Mouse (Mus musculus) midbrain, embryonic 11.5 days (tissue): ENCODE results near the gene Dgat2. TPM values are rescaled to one million over a fixed set of nuclear protein-coding genes. Genes with fewer than 3 reads are reported as not detected.
A peak's percentile ranks its signal among the peaks of the same experiment; 100 is the strongest.

ENCODE experiments used
- ATAC-seq: fragments of 200-750 bp; cut with Nextera tagmentation; 2 replicates; pipeline ENCODE4 v1.8.0; 2017; ENCODE audit warnings: moderate TSS enrichment, moderate library complexity; ENCODE audit not compliant: low FRiP score
- DNase-seq: peaks from one replicate; pipeline ENCODE4 v3.0.0; 2015; ENCODE audit warnings: low spot score; ENCODE audit errors: missing footprints
- H3K27ac ChIP-seq: fragments of 300-500 bp; sonication (generic); 2 replicates; pipeline ENCODE4 v1.5.1; 2014; ENCODE audit warnings: low read depth, low read length
- H3K27me3 ChIP-seq: fragments of 300-500 bp; sonication (generic); 2 replicates; pipeline ENCODE4 v1.6.1; 2014; ENCODE audit warnings: mild to moderate bottlenecking, low read length, moderate library complexity, mixed read lengths; ENCODE audit not compliant: control insufficient read depth, insufficient read depth
- H3K36me3 ChIP-seq: fragments of 300-500 bp; sonication (generic); 2 replicates; pipeline ENCODE4 v1.6.1; 2014; ENCODE audit warnings: mild to moderate bottlenecking, low read length, moderate library complexity, mixed read lengths; ENCODE audit not compliant: control insufficient read depth, insufficient read depth
- H3K4me1 ChIP-seq: fragments of 300-500 bp; sonication (generic); 2 replicates; pipeline ENCODE4 v1.6.1; 2014; ENCODE audit warnings: low read length; ENCODE audit not compliant: control insufficient read depth, insufficient read depth
- H3K4me2 ChIP-seq: fragments of 300-500 bp; sonication (generic); 2 replicates; pipeline ENCODE4 v1.6.1; 2014; ENCODE audit warnings: mild to moderate bottlenecking, moderate library complexity
- H3K4me3 ChIP-seq: fragments of 300-500 bp; sonication (generic); 2 replicates; pipeline ENCODE4 v1.5.1; 2014; ENCODE audit warnings: low read depth, low read length
- H3K9ac ChIP-seq: fragments of 300-500 bp; sonication (generic); 2 replicates; pipeline ENCODE4 v1.6.1; 2014; ENCODE audit warnings: low read length
- H3K9me3 ChIP-seq: fragments of 300-500 bp; sonication (generic); 2 replicates; pipeline ENCODE4 v1.6.1; 2016; ENCODE audit warnings: low read length; ENCODE audit not compliant: control insufficient read depth
- WGBS: fragments of 180-500 bp; shearing (Covaris S2); extraction: QIAGEN DNeasy Blood & Tissue Kit; methylation state at CpG from one replicate; pipeline ENCODE4 v1.1.7; 2014; 5-methylcytosine and 5-hydroxymethylcytosine counted together
- polyA plus RNA-seq: library from polyadenylated mRNA; unstranded; fragments of >200 nt; fragmentation: Nextera tagmentation; extraction: Ambion mirVana; gene quantifications from 2 replicates; pipeline ENCODE4 v1.2.1, GENCODE M21; 2014

The Dgat2 gene
- polyA plus RNA-seq, 1 experiment from 2014 or later, result 9.8 TPM

GRCm38 (mm10) chr7:99183751-99184150 is 1.2 kb upstream of the Dgat2 start:
- Histone ChIP-seq H3K36me3 (no peaks in the 10 kb centered on the region), H3K4me3 (no peak overlapping the region), H3K4me2 (no peak overlapping the region), H3K27ac (no peak overlapping the region), H3K4me1 (no peaks in the 10 kb centered on the region; the same call in 1 of the 2 replicates), H3K9ac (no peak overlapping the region), H3K9me3 (no peaks in the 10 kb centered on the region), H3K27me3 (peaks cover 13% of the 10 kb centered on the region; the same call in 1 of the 2 replicates)
- peak; percentile 54 for DNase-seq
- WGBS, result 65% methylated on average over 6 of the region's 6 CpGs
- ATAC-seq, result no peak

GRCm38 (mm10) chr7:99181619-99182431 is 694 bp downstream of the Dgat2 start:
- WGBS, result 22% methylated on average over 14 of the region's 14 CpGs
- peaks cover 13% of the 10 kb centered on the region; the same call in 1 of the 2 replicates for H3K27me3 ChIP-seq
- H3K4me3 ChIP-seq, result peak overlapping the region; percentile 46
- peak overlapping the region; percentile 58 for H3K9ac ChIP-seq
- H3K36me3 ChIP-seq, result no peaks in the 10 kb centered on the region
- ATAC-seq (no peak), DNase-seq (no peak)
- no peak overlapping the region for H3K27ac ChIP-seq
- H3K4me1 ChIP-seq, result no peaks in the 10 kb centered on the region; the same call in 1 of the 2 replicates
- H3K4me2 ChIP-seq, result peak overlapping the region; percentile 79
- no peaks in the 10 kb centered on the region for H3K9me3 ChIP-seq

- Histone ChIP-seq H3K36me3 (no peaks in the 10 kb centered on the region), H3K9me3 (no peaks in the 10 kb centered on the region), H3K4me3 (no peak overlapping the region), H3K4me1 (no peaks in the 10 kb centered on the region; the same call in 1 of the 2 replicates), H3K4me2 (no peak overlapping the region), H3K9ac (no peak overlapping the region), H3K27me3 (peaks cover 13% of the 10 kb centered on the region; the same call in 1 of the 2 replicates), H3K27ac (no peak overlapping the region)
- ATAC-seq, result no peak
- WGBS, result 83% methylated on average over 1 of the region's 1 CpGs
- DNase-seq, result no peak
These were observed 2.4 kb downstream of the Dgat2 start for GRCm38 (mm10) chr7:99180162-99180561.

GRCm38 (mm10) chr7:99179271-99179670 is 3.2 kb downstream of the Dgat2 start:
- WGBS, result 92% methylated on average over 9 of the region's 9 CpGs
- no peak overlapping the region for H3K9ac ChIP-seq

GRCm38 (mm10) chr7:99177386-99177785 is 5.1 kb downstream of the Dgat2 start:
- H3K4me1 ChIP-seq, result no peaks in the 10 kb centered on the region; the same call in 1 of the 2 replicates

More at GRCm38 (mm10) chr7:99179271-99179670, 3.2 kb downstream of the Dgat2 start:
- DNase-seq (no peak), ATAC-seq (no peak)
- Histone ChIP-seq H3K4me3 (no peak overlapping the region), H3K9me3 (no peaks in the 10 kb centered on the region), H3K27ac (no peak overlapping the region), H3K4me2 (no peak overlapping the region), H3K4me1 (no peaks in the 10 kb centered on the region; the same call in 1 of the 2 replicates), H3K36me3 (no peaks in the 10 kb centered on the region), H3K27me3 (peaks cover 13% of the 10 kb centered on the region; the same call in 1 of the 2 replicates)

GRCm38 (mm10) chr7:99175666-99176065 is 6.9 kb downstream of the Dgat2 start:
- Histone ChIP-seq H3K27me3 (no peaks in the 10 kb centered on the region), H3K4me2 (no peak overlapping the region), H3K4me3 (no peak overlapping the region), H3K9ac (no peak overlapping the region), H3K36me3 (no peaks in the 10 kb centered on the region), H3K9me3 (no peaks in the 10 kb centered on the region), H3K4me1 (no peaks in the 10 kb centered on the region), H3K27ac (no peak overlapping the region)
- ATAC-seq, result no peak
- no peak for DNase-seq
- 92% methylated on average over 9 of the region's 9 CpGs for WGBS

More at GRCm38 (mm10) chr7:99177386-99177785, 5.1 kb downstream of the Dgat2 start:
- 66% methylated on average over 5 of the region's 5 CpGs for WGBS
- ATAC-seq (no peak), DNase-seq (no peak)
- Histone ChIP-seq H3K36me3 (no peaks in the 10 kb centered on the region), H3K4me3 (no peak overlapping the region), H3K9ac (no peak overlapping the region), H3K27ac (no peak overlapping the region), H3K27me3 (peaks cover 3% of the 10 kb centered on the region; the same call in 1 of the 2 replicates), H3K9me3 (no peaks in the 10 kb centered on the region), H3K4me2 (no peak overlapping the region)

GRCm38 (mm10) chr7:99175118-99175517 is 7.4 kb downstream of the Dgat2 start:
- Histone ChIP-seq H3K27me3 (no peaks in the 10 kb centered on the region), H3K36me3 (no peaks in the 10 kb centered on the region), H3K4me1 (no peaks in the 10 kb centered on the region), H3K4me2 (no peak overlapping the region), H3K9ac (no peak overlapping the region), H3K9me3 (no peaks in the 10 kb centered on the region), H3K4me3 (no peak overlapping the region), H3K27ac (no peak overlapping the region)
- DNase-seq (no peak), ATAC-seq (no peak)
- 87% methylated on average over 11 of the region's 11 CpGs for WGBS

- WGBS, result 87% methylated on average over 4 of the region's 4 CpGs
- H3K27ac ChIP-seq, result no peak overlapping the region
- no peak overlapping the region for H3K4me3 ChIP-seq
- H3K9me3 ChIP-seq, result no peaks in the 10 kb centered on the region
- DNase-seq, result no peak
- H3K9ac ChIP-seq, result no peak overlapping the region
- no peaks in the 10 kb centered on the region for H3K36me3 ChIP-seq
- ATAC-seq, result no peak
- H3K27me3 ChIP-seq, result no peaks in the 10 kb centered on the region
- no peak overlapping the region for H3K4me2 ChIP-seq
- no peaks in the 10 kb centered on the region for H3K4me1 ChIP-seq
These were observed 8.5 kb downstream of the Dgat2 start for GRCm38 (mm10) chr7:99174006-99174405.

- Histone ChIP-seq H3K4me3 (no peak overlapping the region), H3K27ac (no peak overlapping the region), H3K9ac (no peak overlapping the region), H3K27me3 (no peaks in the 10 kb centered on the region), H3K9me3 (no peaks in the 10 kb centered on the region), H3K4me1 (no peaks in the 10 kb centered on the region), H3K4me2 (no peak overlapping the region), H3K36me3 (no peaks in the 10 kb centered on the region)
- DNase-seq (no peak), ATAC-seq (no peak)
- WGBS, result 91% methylated on average over 6 of the region's 6 CpGs
These were observed 9.6 kb downstream of the Dgat2 start for GRCm38 (mm10) chr7:99172898-99173297.
